Comparison of ENCODE assay signal across 19 mouse cellular contexts in genomic region chr9:20805159-20805495, GRCm38 (mm10). TPM values are rescaled to one million over a fixed set of nuclear protein-coding genes. Genes with fewer than 3 reads are reported as not detected.
DNase-seq lines count a peak whose midpoint lies in the region; ATAC-seq lines count a peak whose summit lies in the region.
"Had no signal": no experiment of that assay in that cellular context is flagged by ENCODE, and none has a peak within 500 bp of the region (broad histone marks: within the 10 kb centered on the region; RNA-seq: fewer than 3 reads in every experiment).

No protein-coding gene starts in this region.

- no peak overlapping the region for H3K4me2 ChIP-seq in midbrain, embryonic 11.5 days
- H3K4me2 ChIP-seq in midbrain, embryonic 14.5 days (ENCODE audit: low read length): no peak overlapping the region
- H3K4me2 ChIP-seq: embryonic facial prominence, embryonic 12.5 days; hindbrain, embryonic 15.5 days; limb, embryonic 13.5 days; midbrain, embryonic 12.5 days had no signal

- H3K4me3 ChIP-seq in midbrain, embryonic 11.5 days (ENCODE audit: low read depth, low read length): no peak overlapping the region
- H3K4me3 ChIP-seq in midbrain, embryonic 14.5 days (replicated peaks; ENCODE audit: low read depth, low read length): no peak overlapping the region
- H3K4me3 ChIP-seq: embryonic facial prominence, embryonic 12.5 days; hindbrain, embryonic 15.5 days; limb, embryonic 13.5 days; midbrain, embryonic 12.5 days had no signal

- no peak overlapping the region for H3K9ac ChIP-seq in midbrain, embryonic 11.5 days (ENCODE audit: low read length)
- no peak overlapping the region for H3K9ac ChIP-seq in midbrain, embryonic 14.5 days (replicated peaks; ENCODE audit: low read length)
- H3K9ac ChIP-seq: embryonic facial prominence, embryonic 12.5 days; hindbrain, embryonic 15.5 days; limb, embryonic 13.5 days; midbrain, embryonic 12.5 days had no signal

- H3K27ac ChIP-seq in midbrain, embryonic 11.5 days (ENCODE audit: low read depth, low read length): no peak overlapping the region
- no peak overlapping the region for H3K27ac ChIP-seq in midbrain, embryonic 14.5 days (replicated peaks; ENCODE audit: low read depth, low read length)
- H3K27ac ChIP-seq: embryonic facial prominence, embryonic 12.5 days; hindbrain, embryonic 15.5 days; limb, embryonic 13.5 days; midbrain, embryonic 12.5 days had no signal

- DNase-seq in midbrain, embryonic 11.5 days (ENCODE audit: low spot score, missing footprints): peak; percentile 47
- DNase-seq in midbrain, embryonic 14.5 days: no peak
- DNase-seq in adrenal gland, postnatal 14 days: peak; percentile 80
- peak; percentile 88 for DNase-seq in gastrocnemius, postnatal 25 days
- peak; percentile 89 for DNase-seq in skeletal muscle tissue, adult 2 months (ENCODE audit: low read depth, low spot score)
- no peak for DNase-seq in left cerebral cortex, adult 8-10 months (ENCODE audit: low spot score in 2 of 2)
- DNase-seq in left cerebral cortex, adult 18-20 months (ENCODE audit: low spot score in 2 of 2): no peak
- DNase-seq: cerebellum, adult 11 months; kidney, adult 9 months; right cerebral cortex, postnatal 14 days had no signal

- no peaks in the 10 kb centered on the region for H3K4me1 ChIP-seq in midbrain, embryonic 11.5 days (ENCODE audit: control insufficient read depth, insufficient read depth, low read length)
- H3K4me1 ChIP-seq in midbrain, embryonic 14.5 days (ENCODE audit: control insufficient read depth, insufficient read depth, low read length): no peaks in the 10 kb centered on the region
- H3K4me1 ChIP-seq: embryonic facial prominence, embryonic 12.5 days; hindbrain, embryonic 15.5 days; limb, embryonic 13.5 days; midbrain, embryonic 12.5 days had no signal

- H3K36me3 ChIP-seq in midbrain, embryonic 11.5 days (ENCODE audit: control insufficient read depth, insufficient read depth, low read length): no peaks in the 10 kb centered on the region
- H3K36me3 ChIP-seq in midbrain, embryonic 14.5 days (ENCODE audit: control insufficient read depth, insufficient read depth, low read length): no peaks in the 10 kb centered on the region
- H3K36me3 ChIP-seq: embryonic facial prominence, embryonic 12.5 days; hindbrain, embryonic 15.5 days; limb, embryonic 13.5 days; midbrain, embryonic 12.5 days had no signal

- no peak for ATAC-seq in midbrain, embryonic 11.5 days (ENCODE audit: low FRiP score)
- no peak for ATAC-seq in midbrain, embryonic 14.5 days (ENCODE audit: low FRiP score, low TSS enrichment)

- no peaks in the 10 kb centered on the region for H3K27me3 ChIP-seq in midbrain, embryonic 11.5 days (ENCODE audit: control insufficient read depth, insufficient read depth, low read length)
- no peaks in the 10 kb centered on the region for H3K27me3 ChIP-seq in midbrain, embryonic 14.5 days (ENCODE audit: control insufficient read depth, insufficient read depth, low read length)
- H3K27me3 ChIP-seq: embryonic facial prominence, embryonic 12.5 days; hindbrain, embryonic 15.5 days; limb, embryonic 13.5 days had no signal

- H3K9me3 ChIP-seq in midbrain, embryonic 11.5 days (ENCODE audit: control insufficient read depth, low read length): peaks cover 3% of the 10 kb centered on the region; the same call in 1 of the 2 replicates
- peaks cover 9% of the 10 kb centered on the region for H3K9me3 ChIP-seq in midbrain, embryonic 14.5 days (ENCODE audit: control insufficient read depth, low read length)
- H3K9me3 ChIP-seq: embryonic facial prominence, embryonic 12.5 days; hindbrain, embryonic 15.5 days; limb, embryonic 13.5 days had no signal

- WGBS in midbrain, embryonic 11.5 days: 93% methylated on average over 3 of the region's 3 CpGs
- 89% methylated on average over 3 of the region's 3 CpGs for WGBS in midbrain, embryonic 14.5 days

RNA-seq across cellular contexts. Expression of gene Col5a3, which starts 9.7 kb away (rescaled TPM):
- 0.38 and 0.43 TPM in 2 replicates for polyA plus RNA-seq in midbrain, embryonic 11.5 days (2014; fragmentation: Nextera tagmentation; extraction: Ambion mirVana)
- polyA plus RNA-seq in midbrain, embryonic 14.5 days (2014; fragmentation: Nextera tagmentation; extraction: Ambion mirVana): 0.45 and 0.66 TPM in 2 replicates
- 114 and 117 TPM in 2 replicates for total RNA-seq in adrenal gland, postnatal 14 days (2021)
- total RNA-seq in gastrocnemius, postnatal 25 days (2021): 10 to 100 TPM; 37.8 to 41.0 TPM
- 1 to 10 TPM; 1.0 to 2.0 (median 1.3) TPM for total RNA-seq in left cerebral cortex, adult 8-10 months (2022)
- 1 to 10 TPM; 1.7 to 1.8 TPM for total RNA-seq in left cerebral cortex, adult 18-20 months (2021)

RNA-seq across cellular contexts. Expression of gene Rdh8, which starts 13.2 kb away (rescaled TPM):
- not detected in 2 replicates for polyA plus RNA-seq in midbrain, embryonic 11.5 days (2014; fragmentation: Nextera tagmentation; extraction: Ambion mirVana)
- polyA plus RNA-seq in midbrain, embryonic 14.5 days (2014; fragmentation: Nextera tagmentation; extraction: Ambion mirVana): not detected in 2 replicates
- total RNA-seq in adrenal gland, postnatal 14 days (2021): not detected in 2 replicates
- total RNA-seq in gastrocnemius, postnatal 25 days (2021): under 1 TPM in 1 of 2 experiments, not detected in 1; 0.20 TPM
- not detected for total RNA-seq in left cerebral cortex, adult 8-10 months (2022)
- not detected for total RNA-seq in left cerebral cortex, adult 18-20 months (2021)
- total RNA-seq: common myeloid progenitor, adult 5-6 weeks; layer of hippocampus, adult 18-20 months; MEL had no signal
- polyA plus RNA-seq: embryonic facial prominence, embryonic 12.5 days; heart, embryonic 14.5 days; hindbrain, embryonic 15.5 days; limb, embryonic 13.5 days; lung, adult 2 months; midbrain, embryonic 12.5 days had no signal

RNA-seq across cellular contexts. Expression of gene Olfm2, which starts 59.0 kb away (rescaled TPM):
- 33.6 and 35.3 TPM in 2 replicates for polyA plus RNA-seq in midbrain, embryonic 11.5 days (2014; fragmentation: Nextera tagmentation; extraction: Ambion mirVana)
- polyA plus RNA-seq in midbrain, embryonic 14.5 days (2014; fragmentation: Nextera tagmentation; extraction: Ambion mirVana): 143 and 173 TPM in 2 replicates
- total RNA-seq in adrenal gland, postnatal 14 days (2021): 1.6 and 2.4 TPM in 2 replicates
- total RNA-seq in gastrocnemius, postnatal 25 days (2021): under 1 TPM; 0.13 to 0.20 TPM
- total RNA-seq in left cerebral cortex, adult 8-10 months (2022): 100 to 1,000 TPM; 122 to 129 (median 125) TPM
- total RNA-seq in left cerebral cortex, adult 18-20 months (2021): 100 to 1,000 TPM; 127 to 142 TPM
- total RNA-seq: common myeloid progenitor, adult 5-6 weeks had no signal

Comparison
In these comparisons a context has a peak if more than half of its experiments do, and no peak if none do; other contexts are left out.
1. DNase-seq: peak in midbrain, embryonic 11.5 days (single experiment), adrenal gland, postnatal 14 days (single experiment), gastrocnemius, postnatal 25 days (single experiment) and skeletal muscle tissue, adult 2 months (single experiment); none in midbrain, embryonic 14.5 days (single experiment), left cerebral cortex, adult 8-10 months (0 of 2) and left cerebral cortex, adult 18-20 months (0 of 2).
2. RNA of gene Col5a3, which starts 9.7 kb away (total RNA-seq): 114 to 117 TPM in adrenal gland, postnatal 14 days and 37.8 to 41.0 TPM in gastrocnemius, postnatal 25 days; 1.7 to 1.8 TPM in left cerebral cortex, adult 18-20 months and 1.0 to 2.0 TPM in left cerebral cortex, adult 8-10 months; every median in the first group is over 10 times any median in the second.
3. RNA of gene Olfm2, which starts 59.0 kb away (total RNA-seq): 127 to 142 TPM in left cerebral cortex, adult 18-20 months and 122 to 129 TPM in left cerebral cortex, adult 8-10 months; 1.6 to 2.4 TPM in adrenal gland, postnatal 14 days and 0.13 to 0.20 TPM in gastrocnemius, postnatal 25 days; every median in the first group is over 10 times any median in the second.